Mouse (Mus musculus) forebrain, embryonic 16.5 days (tissue): ENCODE data around the gene Ndufaf5. TPM values are rescaled to one million over a fixed set of nuclear protein-coding genes. Genes with fewer than 3 reads are reported as not detected.
A peak's percentile ranks its signal among the peaks of the same experiment; 100 is the strongest.
"Not testable (repeated sequence)": the region's sequence is repeated elsewhere in the genome, so short reads cannot be mapped to it uniquely, and the experiment has no call there.

Experiments
- ATAC-seq: fragments of 200-750 bp; cut with Nextera tagmentation; 2 replicates; pipeline ENCODE4 v1.8.0; 2017; ENCODE audit warnings: mild to moderate bottlenecking, moderate library complexity
- H3K27ac ChIP-seq: fragments of 300-500 bp; sonication (generic); 2 replicates; pipeline ENCODE4 v1.5.1; 2014; ENCODE audit warnings: low read length, control low read depth
- H3K27me3 ChIP-seq: fragments of 300-500 bp; sonication (generic); replicated peaks from 2 replicates; pipeline ENCODE4 v1.6.1; 2014; ENCODE audit warnings: low read length; ENCODE audit not compliant: control insufficient read depth, insufficient read depth
- H3K36me3 ChIP-seq: fragments of 300-500 bp; sonication (generic); 2 replicates; pipeline ENCODE4 v1.6.1; 2014; ENCODE audit not compliant: control insufficient read depth, insufficient read depth
- H3K4me1 ChIP-seq: fragments of 300-500 bp; sonication (generic); replicated peaks from 2 replicates; pipeline ENCODE4 v1.6.1; 2014; ENCODE audit warnings: low read length; ENCODE audit not compliant: control insufficient read depth, insufficient read depth
- H3K4me2 ChIP-seq: fragments of 300-500 bp; sonication (generic); 2 replicates; pipeline ENCODE4 v1.6.1; 2014; ENCODE audit warnings: mild to moderate bottlenecking, low read length, control low read depth
- H3K4me3 ChIP-seq: fragments of 300-500 bp; sonication (generic); replicated peaks from 2 replicates; pipeline ENCODE4 v1.5.1; 2014; ENCODE audit warnings: mild to moderate bottlenecking, low read length, control low read depth
- H3K9ac ChIP-seq: fragments of 300-500 bp; sonication (generic); replicated peaks from 2 replicates; pipeline ENCODE4 v1.6.1; 2014; ENCODE audit warnings: low read depth, low read length, control low read depth
- H3K9me3 ChIP-seq: fragments of 300-500 bp; sonication (generic); 2 replicates; pipeline ENCODE4 v1.6.1; 2016; ENCODE audit warnings: low read length; ENCODE audit not compliant: control insufficient read depth
- WGBS: fragments of 180-500 bp; shearing (Covaris S2); extraction: QIAGEN DNeasy Blood & Tissue Kit; methylation state at CpG from one replicate; pipeline ENCODE4 v1.1.7; 2014; 5-methylcytosine and 5-hydroxymethylcytosine counted together
- polyA plus RNA-seq: library from polyadenylated mRNA; unstranded; fragments of >200 nt; fragmentation: Nextera tagmentation; extraction: Ambion mirVana; gene quantifications from 2 replicates; pipeline ENCODE4 v1.2.1, GENCODE M21; 2015

The Ndufaf5 gene
- 49.5 and 51.0 TPM in 2 replicates for polyA plus RNA-seq

GRCm38 (mm10) chr2:140170127-140170802 is at the start of gene Ndufaf5, which contains the start of gene Esf1:
Ndufaf5 (plus strand) TSS chr2:140170649.
Esf1 (minus strand) TSS chr2:140170564.
- Histone ChIP-seq H3K27ac (peak within 1 kb of the TSS; percentile 75), H3K9me3 (no peaks in the 10 kb centered on the region), H3K9ac (peak within 1 kb of the TSS; percentile 91), H3K4me2 (peak within 1 kb of the TSS; percentile 90), H3K36me3 (peaks cover 9% of the 10 kb centered on the region), H3K27me3 (no peaks in the 10 kb centered on the region), H3K4me1 (peaks cover 14% of the 10 kb centered on the region), H3K4me3 (peak within 1 kb of the TSS; percentile 95)
- peak; percentile 99 for ATAC-seq
- under 1% methylated on average over 43 of the region's 43 CpGs for WGBS

- ATAC-seq: no peak
- Histone ChIP-seq H3K9ac (no peak overlapping the region), H3K27ac (no peak overlapping the region), H3K27me3 (no peaks in the 10 kb centered on the region), H3K4me1 (no peaks in the 10 kb centered on the region), H3K36me3 (peaks cover 19% of the 10 kb centered on the region), H3K4me2 (no peak overlapping the region), H3K4me3 (no peak overlapping the region), H3K9me3 (no peaks in the 10 kb centered on the region)
- 82% methylated on average over 2 of the region's 2 CpGs for WGBS
These were observed 44.9 kb upstream of the Ndufaf5 start for GRCm38 (mm10) chr2:140125516-140125915.

- not testable (repeated sequence) for H3K27ac ChIP-seq, ATAC-seq, H3K4me2 ChIP-seq, H3K4me3 ChIP-seq, H3K9me3 ChIP-seq, H3K27me3 ChIP-seq, H3K9ac ChIP-seq, H3K4me1 ChIP-seq
- peaks cover 14% of the 10 kb centered on the region; the same call in 1 of the 2 replicates for H3K36me3 ChIP-seq
- 93% methylated on average over 4 of the region's 4 CpGs for WGBS
These were observed 18.7 kb upstream of the Ndufaf5 start, which contains the start of gene Gm17374 for GRCm38 (mm10) chr2:140151743-140152142. Gm17374 (plus strand) TSS chr2:140152043.

DNA sequence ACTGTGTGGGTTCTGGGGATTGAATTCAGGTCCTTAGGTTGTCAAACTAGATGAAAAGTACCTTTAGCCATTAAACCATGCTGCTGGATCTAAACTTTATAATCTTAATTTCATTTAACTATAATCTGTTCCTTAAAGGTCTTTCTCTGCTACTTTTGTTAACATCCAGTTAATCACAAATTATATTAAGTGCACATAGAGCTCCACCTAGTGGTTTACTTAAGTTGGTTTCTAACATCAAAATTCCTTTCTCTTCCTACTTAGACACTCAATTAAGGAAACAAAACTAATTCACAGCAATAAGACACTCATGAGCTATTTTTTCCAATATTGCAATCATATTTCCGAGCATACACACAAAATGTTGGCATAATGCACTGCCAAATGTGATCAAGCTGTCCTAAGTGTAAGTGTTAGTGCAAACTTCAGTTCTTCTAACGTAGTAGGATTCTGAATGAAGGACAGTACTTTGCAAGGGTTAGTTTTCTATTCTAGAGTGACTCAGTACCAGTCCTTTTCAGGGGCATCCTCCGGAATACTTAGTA is 11.2 kb upstream of the Ndufaf5 start:
- Histone ChIP-seq H3K4me1 (no peaks in the 10 kb centered on the region), H3K36me3 (peaks cover 13% of the 10 kb centered on the region; the same call in 1 of the 2 replicates), H3K4me2 (no peak overlapping the region), H3K9me3 (no peaks in the 10 kb centered on the region), H3K27ac (no peak overlapping the region), H3K9ac (no peak overlapping the region), H3K4me3 (no peak overlapping the region), H3K27me3 (no peaks in the 10 kb centered on the region)
- ATAC-seq: no peak
- WGBS: 82% methylated on average over 3 of the region's 3 CpGs

- peaks cover 18% of the 10 kb centered on the region for H3K36me3 ChIP-seq
- H3K4me3 ChIP-seq: no peak overlapping the region
- no peak for ATAC-seq
- no peaks in the 10 kb centered on the region for H3K9me3 ChIP-seq
- H3K27me3 ChIP-seq: no peaks in the 10 kb centered on the region
- H3K27ac ChIP-seq: no peak overlapping the region
- 95% methylated on average over 5 of the region's 5 CpGs for WGBS
- no peak overlapping the region for H3K4me2 ChIP-seq
- no peak overlapping the region for H3K9ac ChIP-seq
- H3K4me1 ChIP-seq: no peaks in the 10 kb centered on the region
These were observed 7.0 kb upstream of the Ndufaf5 start for GRCm38 (mm10) chr2:140163351-140163854.

DNA sequence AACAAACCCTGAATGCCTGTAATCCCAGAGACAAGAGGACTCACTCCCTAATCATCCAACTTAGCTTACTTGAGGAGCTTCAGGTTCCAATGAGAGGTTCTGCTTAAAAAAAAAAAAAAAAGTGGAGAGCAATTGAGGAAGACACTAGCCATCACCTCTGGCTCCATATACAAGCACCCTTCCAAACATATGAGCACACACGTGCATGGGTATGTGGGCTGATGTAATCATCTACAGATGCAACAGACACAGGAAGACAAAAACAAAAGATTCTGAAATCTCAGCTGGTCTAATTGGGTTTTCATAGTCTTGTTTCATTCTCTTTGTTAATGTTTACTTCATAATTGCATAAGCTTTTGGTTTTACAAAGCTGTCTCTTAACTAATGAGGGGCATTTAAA is 1.4 kb upstream of the Ndufaf5 start:
- ATAC-seq: no peak
- WGBS: 83% methylated on average over 1 of the region's 1 CpGs

GRCm38 (mm10) chr2:140170803-140171553 is 529 bp downstream of the Ndufaf5 start:
- Histone ChIP-seq H3K4me1 (peaks cover 14% of the 10 kb centered on the region), H3K27ac (peak overlapping the region; percentile 75)
- 6% methylated on average over 28 of the region's 28 CpGs for WGBS

More for the DNA sequence above, 1.4 kb upstream of the Ndufaf5 start:
- Histone ChIP-seq H3K36me3 (peaks cover 15% of the 10 kb centered on the region), H3K4me3 (no peak overlapping the region), H3K4me1 (peaks cover 14% of the 10 kb centered on the region), H3K27ac (no peak overlapping the region), H3K4me2 (no peak overlapping the region), H3K9me3 (no peaks in the 10 kb centered on the region), H3K27me3 (no peaks in the 10 kb centered on the region), H3K9ac (no peak overlapping the region)

GRCm38 (mm10) chr2:140185685-140186210 is 15.3 kb downstream of the Ndufaf5 start:
- H3K9me3 ChIP-seq, H3K27ac ChIP-seq, H3K4me2 ChIP-seq, H3K4me1 ChIP-seq, H3K27me3 ChIP-seq, ATAC-seq, H3K4me3 ChIP-seq, H3K9ac ChIP-seq: not testable (repeated sequence)
- 82% methylated on average over 3 of the region's 3 CpGs for WGBS
- H3K36me3 ChIP-seq: peaks cover 17% of the 10 kb centered on the region; the same call in 1 of the 2 replicates

More at GRCm38 (mm10) chr2:140170803-140171553, 529 bp downstream of the Ndufaf5 start:
- Histone ChIP-seq H3K27me3 (no peaks in the 10 kb centered on the region), H3K36me3 (peaks cover 12% of the 10 kb centered on the region), H3K4me2 (peak overlapping the region; percentile 71), H3K4me3 (peak overlapping the region; percentile 95), H3K9ac (peak overlapping the region; percentile 91), H3K9me3 (no peaks in the 10 kb centered on the region)
- ATAC-seq: peak; percentile 77

- Histone ChIP-seq H3K36me3 (peaks cover 13% of the 10 kb centered on the region), H3K27me3 (no peaks in the 10 kb centered on the region), H3K4me3 (no peak overlapping the region), H3K9me3 (no peaks in the 10 kb centered on the region), H3K4me2 (no peak overlapping the region), H3K27ac (no peak overlapping the region), H3K4me1 (no peaks in the 10 kb centered on the region), H3K9ac (no peak overlapping the region)
- ATAC-seq: no peak
- 87% methylated on average over 2 of the region's 2 CpGs for WGBS
These were observed 30.3 kb downstream of the Ndufaf5 start for GRCm38 (mm10) chr2:140200713-140201112.
